Mouse (Mus musculus) cerebellum, adult 11-12 months (tissue): ENCODE measurements around the gene Chmp6.
A peak's percentile ranks its signal among the peaks of the same experiment; 100 is the strongest.

ENCODE experiments used
- DNase-seq: peaks from one replicate; pipeline ENCODE4 v3.0.0; 2022

Chmp6 gene

DNA sequence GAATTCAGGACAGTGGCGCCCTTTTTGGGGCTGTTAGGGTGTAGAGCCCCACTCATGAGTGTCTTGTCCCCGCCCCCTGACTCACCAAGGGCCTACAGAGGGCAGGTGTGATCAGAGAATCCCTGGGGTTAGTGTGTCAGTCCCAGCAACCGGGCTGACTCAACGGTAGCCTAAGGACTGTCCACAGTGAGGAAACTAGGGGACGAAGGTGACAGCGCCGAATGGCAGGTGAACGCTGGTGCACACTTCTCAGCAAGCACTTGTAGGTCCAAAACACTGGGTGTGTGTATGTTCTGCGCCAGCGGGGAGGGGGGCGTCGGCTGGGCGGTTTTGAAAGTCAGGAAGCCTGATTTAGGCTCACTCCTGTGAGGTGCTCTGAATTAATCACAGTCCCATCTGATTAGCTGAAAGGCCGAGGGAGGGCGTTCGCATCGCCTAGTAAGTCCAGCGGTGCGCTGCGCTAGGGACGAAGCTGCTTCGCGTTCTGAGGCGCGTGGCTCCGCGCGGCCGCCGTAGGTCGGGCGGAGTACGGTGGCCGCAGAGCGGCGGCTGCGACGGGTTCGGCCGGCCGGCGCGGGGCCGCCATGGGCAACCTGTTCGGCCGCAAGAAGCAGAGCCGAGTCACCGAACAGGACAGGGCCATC is at the start of gene Chmp6:
Chmp6 (plus strand) TSS at position 151 of the 644 bp plus-strand sequence.
- DNase-seq, result peak; percentile 88

DNA sequence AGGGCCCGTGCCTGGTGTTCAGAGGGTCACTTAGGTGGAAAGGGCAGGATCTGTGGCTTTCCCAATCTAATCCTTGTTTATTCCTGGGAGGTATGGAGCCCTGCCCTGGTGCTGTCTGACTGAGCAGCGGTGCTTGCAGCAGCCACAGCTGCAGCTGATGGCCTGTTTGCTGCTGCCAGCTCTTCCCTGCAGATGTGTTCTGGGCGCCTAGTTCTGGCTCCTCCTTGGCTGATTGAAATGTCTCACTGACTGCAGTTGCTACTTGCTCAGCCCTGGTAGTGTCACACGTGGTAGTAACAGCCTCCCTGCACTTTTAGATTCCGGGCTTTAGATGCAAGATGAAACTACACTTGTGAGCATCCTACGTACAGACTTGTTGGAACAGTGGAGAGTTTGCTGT is 46.4 kb upstream of the Chmp6 start:
- no peak for DNase-seq

DNA sequence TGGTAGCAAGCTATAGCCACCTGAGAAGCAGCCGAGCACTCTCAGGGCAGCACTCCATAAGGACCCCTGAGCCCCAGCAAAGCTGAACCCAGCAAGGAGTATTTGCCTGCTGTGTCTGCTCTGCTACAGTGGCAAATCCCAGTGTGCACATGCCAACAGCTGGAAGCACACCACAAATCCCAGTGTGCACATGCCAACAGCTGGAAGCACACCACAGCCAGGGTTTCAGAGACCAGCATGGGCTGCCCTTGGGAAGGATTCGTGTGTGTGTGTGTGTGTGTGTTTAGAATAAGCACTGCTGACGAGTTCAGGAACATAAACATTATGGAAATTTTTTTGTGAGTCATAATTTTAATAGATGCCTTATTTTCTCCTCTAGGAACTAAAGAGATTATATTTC is 45.1 kb upstream of the Chmp6 start:
- DNase-seq, result no peak

DNA sequence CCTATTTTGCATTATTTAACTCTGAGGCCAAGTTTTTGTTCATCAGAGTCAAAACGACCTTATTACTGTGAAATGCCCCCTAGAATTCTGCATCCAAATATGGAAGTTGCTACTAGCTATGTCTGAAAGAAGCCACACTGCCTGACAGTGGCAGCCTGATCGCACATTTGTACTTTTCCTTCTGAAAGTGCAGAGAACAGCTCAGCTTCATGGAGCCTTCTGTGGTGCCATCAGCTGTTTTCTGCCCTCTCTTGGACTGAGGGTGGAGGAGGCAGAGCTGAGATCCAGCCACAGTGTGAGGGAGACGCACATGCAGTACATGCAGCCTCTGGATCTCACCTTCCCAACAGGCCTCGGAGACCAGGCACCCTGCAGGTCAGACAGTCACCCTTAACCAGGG is 44.7 kb upstream of the Chmp6 start:
- no peak for DNase-seq

DNA sequence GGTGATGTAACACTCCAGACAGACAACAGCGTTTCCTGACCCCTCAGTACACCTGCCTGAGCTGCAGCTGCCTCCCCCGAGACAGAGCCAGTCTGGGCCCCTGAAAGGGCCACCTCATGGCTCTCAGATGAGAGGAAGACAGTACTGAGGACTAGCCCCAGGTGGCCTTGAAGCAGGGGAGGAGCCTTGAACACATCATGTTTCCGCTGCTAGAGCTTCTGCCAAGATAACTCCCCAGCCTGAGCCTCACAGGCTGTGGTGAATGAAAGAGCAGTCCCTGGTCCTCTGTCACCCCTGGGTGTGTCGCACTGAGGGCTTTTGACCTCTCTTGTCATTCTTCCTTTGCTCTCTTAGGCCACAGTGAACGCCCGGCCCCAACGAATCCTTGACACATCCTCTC is 42.1 kb upstream of the Chmp6 start:
- DNase-seq, result no peak

DNA sequence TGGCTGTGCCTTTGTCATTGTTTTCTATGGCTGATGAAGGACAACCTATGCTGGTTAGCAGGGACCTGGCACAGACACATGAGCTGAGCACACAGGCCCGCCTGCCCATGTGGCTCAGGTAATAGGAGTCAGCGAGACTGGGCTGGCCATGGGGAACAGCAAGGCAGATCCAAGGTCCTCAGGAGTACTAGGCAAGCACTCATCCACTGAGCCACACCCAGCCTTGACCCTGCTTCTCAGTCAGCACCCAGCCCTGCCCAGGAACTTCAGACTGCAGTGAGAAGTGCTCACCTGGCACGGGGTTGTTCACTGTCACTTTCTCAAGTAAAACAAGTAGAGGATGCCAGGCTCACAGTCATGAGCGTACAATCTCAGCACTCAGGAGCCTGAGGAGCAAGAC is 39.6 kb upstream of the Chmp6 start:
- no peak for DNase-seq

DNA sequence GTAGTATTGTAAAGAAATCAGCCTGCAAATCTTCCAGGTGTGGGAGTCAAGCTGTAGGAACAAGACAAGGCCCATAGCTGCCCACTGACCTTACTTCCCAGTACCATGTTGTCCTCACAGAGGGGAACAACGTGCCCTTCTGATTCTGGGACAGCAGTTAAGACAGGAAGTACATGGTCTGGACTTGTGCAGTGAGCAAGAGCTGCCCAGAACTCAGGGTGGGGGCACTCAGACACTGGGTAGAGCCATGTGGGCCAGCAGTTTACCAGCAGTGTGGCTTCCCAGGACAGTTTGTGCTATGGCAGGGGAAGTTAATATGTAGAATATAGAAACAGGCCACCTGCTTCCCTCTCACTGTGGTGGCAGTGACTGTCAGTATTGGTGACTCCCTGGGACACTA is 38.4 kb upstream of the Chmp6 start:
- DNase-seq, result no peak

DNA sequence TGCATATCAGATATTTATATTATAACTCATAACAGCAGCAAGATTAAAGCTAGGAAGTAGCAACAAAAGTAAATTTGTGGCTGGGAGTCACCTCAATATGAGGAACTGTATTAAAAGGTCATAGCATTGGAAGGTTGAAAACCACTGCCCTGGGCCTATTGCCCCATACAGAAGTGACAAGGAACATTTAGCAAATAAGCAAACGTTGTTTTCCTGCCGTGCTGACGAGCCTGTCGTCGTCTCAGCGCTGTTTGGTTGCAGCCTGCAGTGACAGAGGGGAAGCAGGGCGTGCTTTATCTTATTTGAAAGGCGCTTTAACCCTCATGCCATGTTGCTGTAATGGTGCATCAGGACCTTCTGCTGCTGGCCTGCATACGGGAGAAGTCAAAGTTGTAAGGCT is 37.6 kb upstream of the Chmp6 start:
- no peak for DNase-seq

DNA sequence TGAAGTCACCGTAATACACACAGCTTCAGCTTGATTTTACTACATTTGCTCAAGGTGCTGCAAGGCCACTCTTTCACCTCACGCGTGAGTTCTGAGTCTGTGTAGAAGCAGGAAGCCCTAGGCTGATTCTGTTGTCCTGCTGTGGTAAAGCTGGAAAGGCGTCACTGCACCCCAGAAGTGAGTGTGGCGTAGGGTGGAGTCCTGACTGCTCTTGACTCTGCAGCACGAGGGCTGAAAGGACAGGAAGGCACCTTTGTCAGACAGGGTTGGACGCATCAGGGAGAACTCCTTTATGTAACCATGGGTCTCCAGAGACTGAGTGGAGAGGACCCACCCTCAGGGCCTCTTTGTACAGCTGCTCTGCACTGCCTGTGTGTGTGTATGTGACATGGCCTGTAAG is 36.1 kb upstream of the Chmp6 start:
- no peak for DNase-seq

DNA sequence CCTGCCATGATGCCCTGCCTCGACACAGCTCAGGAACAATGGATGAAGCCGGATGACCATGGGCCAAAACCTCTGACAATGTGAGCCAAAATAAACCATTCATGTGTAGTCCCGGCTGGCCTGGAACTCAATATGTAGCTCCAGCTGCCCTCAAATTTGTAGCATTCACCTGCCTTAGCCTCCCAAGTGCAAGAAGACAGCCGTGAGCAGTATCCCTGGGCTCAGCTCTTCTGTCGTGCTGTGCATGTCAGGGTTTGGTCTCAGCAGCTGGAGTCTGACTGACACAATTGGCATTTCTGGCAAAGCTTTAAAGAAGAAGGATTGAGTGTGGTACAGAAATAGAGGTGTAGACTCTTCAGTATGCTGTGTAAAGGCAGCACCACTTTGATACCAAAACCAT is 33.7 kb upstream of the Chmp6 start:
- DNase-seq, result no peak

DNA sequence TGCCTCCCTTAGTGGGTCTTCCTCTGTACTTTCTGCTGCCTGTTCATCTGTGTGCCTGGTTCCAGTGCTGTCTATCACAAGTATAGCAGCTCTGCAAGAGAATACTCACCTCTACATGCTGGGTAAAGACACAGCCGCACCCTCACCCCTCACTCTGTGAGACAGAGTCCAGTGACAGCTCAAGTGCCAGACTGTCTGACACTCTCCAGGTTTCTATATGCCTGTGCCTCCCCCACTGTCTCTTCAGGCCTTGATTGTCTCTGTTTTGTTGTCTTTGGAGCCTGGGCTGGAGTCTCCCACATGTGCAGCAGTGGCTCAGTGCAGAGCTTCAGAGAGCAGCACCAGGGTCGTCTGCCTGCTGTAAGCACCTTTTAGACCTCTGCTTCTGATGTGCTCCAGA is 29.6 kb upstream of the Chmp6 start:
- DNase-seq, result no peak

DNA sequence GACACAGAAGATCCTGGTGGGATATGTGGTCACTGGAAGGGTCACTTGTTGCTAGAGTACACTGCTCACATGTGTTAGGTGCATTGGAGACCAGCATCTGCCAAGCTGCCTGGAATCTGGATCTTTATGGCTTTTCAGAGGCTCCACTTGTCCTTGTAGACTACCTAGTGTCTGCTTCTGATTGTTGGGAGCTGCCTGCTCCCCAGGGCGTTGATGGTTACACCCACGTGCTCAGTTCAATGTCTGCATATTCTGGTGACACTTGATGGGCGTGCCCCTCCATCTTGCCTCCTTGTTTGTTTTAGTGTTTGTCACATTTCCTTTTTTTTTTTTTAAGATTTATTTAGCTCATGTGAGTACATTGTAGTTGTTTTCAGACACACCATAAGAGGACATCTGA is 23.3 kb upstream of the Chmp6 start:
- no peak for DNase-seq

DNA sequence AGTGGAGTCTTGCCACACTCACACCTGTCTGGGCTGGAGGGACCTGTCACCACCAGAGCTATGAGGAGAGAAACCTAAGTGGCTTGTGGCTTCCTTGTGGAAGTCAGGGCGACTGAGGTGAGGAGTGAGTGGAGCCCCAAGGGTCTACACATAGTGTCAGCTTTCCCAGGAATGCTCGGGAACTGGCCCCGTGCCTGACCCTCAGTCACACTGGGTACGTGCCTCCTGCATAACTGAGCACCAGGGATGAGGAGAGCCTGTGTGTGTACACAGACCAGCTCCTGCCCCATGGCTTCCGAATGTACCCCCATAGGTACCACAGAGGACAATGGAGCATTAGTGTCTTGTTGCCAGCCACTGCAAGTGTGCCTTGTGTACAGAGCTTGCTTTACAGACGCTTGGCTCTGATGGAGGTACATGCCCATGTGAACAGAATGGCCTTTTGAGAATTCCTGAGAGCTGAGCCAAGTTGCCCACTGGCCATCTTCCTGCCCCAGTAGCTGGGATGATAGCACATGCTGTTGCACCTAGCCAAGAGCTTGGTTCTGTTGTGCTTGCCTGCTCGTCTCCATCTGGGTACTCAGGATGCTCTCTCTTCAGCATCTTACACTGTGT is 21.5 kb upstream of the Chmp6 start:
- DNase-seq, result peak; percentile 73

DNA sequence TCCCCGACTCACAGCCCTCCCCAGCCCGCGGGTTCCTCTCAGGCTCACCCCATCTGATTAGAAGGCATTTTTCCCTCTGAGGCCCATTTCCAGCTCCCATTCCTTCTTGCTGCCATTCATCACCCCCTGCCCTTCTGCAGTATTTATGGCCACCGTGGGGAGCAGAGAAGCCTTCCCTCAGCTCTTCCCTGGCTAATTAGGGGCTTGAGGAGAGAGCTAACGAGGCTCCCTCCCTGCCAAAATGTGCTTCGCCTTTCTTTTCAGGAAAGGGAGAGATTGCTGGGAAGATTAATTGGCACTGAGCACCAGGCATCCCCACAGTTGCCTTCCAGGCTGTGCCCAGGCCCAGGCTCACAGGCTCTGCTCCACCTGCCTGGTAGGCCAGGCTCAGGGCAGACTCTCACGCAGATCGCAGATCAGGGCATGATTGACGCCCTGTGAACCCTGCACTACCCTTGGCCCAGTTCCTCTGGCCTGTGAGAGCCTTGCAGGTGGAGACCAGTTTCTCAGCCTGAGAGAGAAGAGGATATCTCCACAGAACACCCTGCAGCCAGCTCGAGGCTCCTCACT is 19.5 kb upstream of the Chmp6 start:
- DNase-seq, result no peak

DNA sequence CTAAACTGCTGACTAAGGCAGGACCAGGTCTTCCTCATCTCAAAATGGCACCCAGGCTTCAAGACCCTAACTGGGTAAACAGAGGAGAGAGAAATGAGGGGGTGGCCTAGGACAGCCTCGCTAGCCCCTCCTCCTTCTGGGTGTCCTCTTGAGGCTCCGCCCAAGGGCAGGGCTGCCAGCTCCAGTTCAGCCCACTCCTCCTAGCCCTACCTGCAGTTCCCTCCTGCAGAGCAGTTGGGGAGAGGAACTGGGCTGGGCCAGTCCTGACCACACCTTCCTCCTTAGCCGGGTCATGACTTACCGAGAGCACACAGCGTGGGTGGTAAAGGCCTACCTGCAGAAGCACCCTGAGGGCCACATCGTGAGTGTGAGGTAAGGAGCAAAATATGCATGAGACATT is 18.6 kb upstream of the Chmp6 start:
- DNase-seq, result no peak

DNA sequence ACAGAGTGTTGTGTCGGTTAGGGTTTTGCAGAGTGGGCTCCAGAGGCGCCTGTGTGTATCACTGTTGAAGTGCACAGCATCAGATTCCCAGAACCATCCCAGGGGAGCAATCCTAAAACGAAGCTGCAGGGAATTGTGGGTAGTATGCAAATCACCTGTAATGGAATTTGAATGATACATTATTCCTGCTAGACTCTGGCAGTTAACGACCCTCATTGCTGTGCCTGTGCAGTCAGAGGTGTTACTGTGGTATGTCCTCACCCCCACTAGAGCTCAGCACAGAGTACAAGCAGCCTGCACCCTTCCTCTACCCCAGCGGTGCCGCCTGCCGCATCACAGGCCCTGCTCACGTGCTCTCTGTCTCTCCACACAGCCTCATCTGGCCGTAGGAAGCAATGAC is 16.2 kb upstream of the Chmp6 start:
- DNase-seq, result no peak

DNA sequence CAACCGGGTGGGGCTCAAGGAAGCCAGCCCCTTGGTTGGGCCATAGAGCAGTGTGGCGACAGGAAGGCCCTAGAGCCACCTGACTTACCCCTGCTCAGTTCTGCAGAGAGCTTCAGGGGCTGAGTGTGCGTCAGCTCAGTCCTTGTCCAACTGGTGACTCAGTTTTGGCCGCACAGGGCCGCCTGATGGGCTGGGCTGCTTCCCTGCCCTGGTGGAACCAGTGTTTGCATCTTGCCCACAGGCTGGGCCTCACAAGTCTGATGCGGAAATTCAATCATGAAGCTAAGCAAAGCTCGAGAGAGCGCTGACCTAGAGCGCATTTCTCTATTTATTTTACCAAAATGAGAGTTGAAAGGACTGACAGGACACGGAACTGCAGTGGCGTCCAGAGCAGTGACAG is 14.3 kb upstream of the Chmp6 start:
- no peak for DNase-seq

DNA sequence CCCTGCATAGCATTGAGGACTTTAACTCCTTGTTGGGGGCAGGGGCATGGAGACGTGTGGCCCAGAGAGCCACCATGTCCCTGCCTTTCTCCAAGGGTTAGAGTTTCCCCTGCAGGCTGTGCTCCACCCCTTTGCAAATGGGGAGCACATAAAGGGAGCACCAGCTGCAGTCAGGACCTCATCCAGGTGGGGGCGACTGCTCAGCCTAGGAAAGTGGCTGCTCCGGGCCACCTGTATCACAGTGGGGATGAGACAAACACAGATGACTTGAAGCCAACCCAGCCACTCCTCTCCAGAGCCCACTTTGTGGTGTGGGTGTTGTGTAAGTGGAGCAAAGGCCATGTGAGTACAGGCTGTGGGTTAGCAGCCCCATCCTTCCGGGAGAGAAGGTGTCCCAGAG is 12.1 kb upstream of the Chmp6 start:
- no peak for DNase-seq

DNA sequence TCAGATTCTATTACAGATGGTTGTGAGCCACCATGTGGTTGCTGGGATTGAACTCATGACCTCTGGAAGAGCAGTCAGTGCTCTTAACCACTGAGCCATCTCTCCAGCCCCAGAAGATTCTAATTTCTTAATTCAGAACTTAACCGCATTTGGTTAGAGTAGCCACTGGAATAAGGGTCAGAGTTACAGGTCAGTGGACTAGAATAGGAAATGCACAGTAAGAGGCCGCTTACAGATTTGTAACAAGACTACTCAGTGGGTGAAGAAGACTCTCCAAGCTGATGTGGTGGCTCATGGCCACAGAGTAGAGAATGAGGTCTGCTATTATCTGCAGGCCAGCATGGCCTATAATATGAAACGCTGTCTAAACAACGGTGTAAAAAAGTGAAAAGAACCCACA is 10.3 kb upstream of the Chmp6 start:
- DNase-seq, result no peak

DNA sequence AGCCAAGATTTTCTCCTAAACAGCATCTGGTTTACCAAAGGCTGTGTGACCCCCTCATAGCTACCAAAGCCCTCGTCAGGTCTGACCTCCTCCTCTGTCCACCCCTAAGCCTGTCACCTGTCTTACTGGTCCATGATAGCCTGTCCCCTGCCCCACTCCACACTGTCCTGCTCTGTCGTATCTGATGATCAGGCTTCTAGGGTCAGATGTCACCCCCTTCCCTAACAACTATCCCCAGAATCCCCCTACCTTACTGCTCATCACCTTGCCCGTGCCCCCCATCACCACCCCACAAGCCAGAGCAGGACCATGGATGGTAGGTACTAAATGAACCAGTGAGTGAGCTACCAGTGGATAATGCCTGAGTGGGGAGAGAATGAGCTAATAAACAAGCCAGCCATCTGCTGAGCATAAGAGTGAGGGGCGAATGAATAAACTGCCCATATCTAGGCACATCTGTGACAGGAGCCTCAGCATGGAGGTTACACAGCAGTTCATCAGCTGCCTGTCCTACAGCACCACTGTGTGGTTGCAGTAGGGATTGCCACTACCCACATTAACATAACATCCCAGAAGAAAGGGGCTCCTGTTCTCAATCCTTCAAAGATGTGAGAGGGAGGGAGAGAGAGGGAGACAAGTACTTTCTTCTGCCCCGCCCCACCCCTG is 8.5 kb upstream of the Chmp6 start:
- peak; percentile 66 for DNase-seq

DNA sequence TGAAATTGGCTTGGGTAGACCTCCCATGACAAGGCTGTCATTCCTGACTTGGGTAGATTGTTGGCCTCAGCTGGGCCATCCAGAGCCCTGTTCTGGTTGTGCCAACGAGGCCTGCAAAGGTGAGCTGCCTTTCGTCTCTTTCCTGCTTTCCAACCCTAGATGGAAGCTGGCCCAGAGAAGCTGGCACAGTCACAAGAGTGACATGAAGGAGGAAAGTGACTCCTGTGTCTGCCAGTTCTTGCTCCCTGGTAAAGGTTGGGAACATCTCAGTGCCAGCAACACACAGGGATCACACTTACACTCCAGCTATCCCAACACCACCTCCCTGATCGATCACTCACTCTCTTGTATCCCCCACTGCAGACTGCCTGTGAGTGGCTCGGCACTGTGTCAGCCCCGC is 7.4 kb upstream of the Chmp6 start:
- peak; percentile 64 for DNase-seq

DNA sequence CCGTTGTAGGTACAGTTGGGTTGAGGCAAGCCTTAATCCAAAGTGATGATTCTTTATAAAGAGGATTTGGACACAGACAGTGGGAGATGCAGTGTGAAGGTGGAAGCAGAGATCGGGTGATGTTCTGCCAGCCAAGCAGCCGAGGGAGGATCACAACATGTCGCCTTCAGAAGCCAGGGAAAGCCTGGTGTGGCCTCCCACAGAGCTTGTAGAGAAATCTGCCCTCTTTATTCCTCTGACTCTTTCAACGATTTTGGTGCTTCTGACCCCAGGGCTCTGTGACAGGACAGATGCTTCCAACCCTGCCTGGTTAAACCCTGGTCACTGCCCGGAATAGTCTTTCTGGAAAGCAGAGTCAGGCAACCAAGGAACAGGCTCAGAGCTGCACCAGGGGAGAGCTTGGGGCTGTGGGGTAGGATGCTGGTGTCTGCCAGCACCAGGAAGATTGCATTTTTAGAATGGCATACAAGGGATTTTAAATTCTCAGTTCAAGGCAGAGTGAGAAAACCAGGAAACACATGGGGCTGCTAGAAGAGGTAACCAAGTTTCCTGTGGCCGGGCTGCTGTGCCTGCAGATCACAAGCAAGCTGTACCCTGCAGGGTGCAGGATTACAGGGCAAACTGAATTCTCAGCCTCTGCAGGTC is 6.1 kb upstream of the Chmp6 start:
- DNase-seq, result no peak

DNA sequence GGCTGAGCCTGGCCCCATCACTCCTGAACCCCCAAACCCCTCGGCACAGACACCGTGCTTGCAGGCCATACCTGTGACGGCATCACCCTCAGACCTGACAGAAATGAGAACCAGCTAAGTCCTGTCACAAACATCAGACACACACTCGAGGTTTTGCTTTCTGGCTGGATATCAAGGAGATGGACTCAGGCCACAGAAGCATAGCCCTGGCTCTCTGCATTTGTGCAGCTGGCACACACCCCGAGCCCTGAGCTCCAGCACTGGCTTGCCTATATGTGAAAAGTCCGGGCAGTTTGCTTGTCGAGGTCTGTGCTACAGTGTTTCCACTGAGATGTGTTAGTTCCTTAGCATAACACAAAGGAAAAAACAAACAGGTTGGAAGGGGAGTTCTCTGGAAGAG is 5.5 kb upstream of the Chmp6 start:
- no peak for DNase-seq

DNA sequence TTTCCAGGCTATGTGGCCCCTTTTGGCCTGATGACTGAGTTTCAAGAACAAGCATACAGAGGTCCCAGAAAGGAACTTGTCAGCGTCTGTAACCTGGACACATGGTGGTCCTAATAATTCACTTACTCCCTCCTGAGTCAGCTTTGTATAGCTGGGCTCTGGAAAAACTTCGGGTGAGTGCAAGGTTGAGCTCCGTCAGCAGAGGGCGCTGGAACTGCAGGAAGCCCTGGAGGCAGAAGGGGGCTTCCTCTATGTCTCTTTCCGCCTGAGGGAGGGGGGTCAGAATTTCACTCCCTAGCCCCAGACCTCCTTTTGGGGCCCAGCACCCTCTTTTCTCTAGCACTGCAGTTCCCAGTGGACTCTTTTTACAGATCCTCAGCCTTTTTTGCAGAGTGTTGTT is 3.8 kb upstream of the Chmp6 start:
- peak; percentile 54 for DNase-seq
